Mouse (Mus musculus): Measurements from ENCODE around the gene Crygd. TPM values are rescaled to one million over a fixed set of nuclear protein-coding genes. Genes with fewer than 3 reads are reported as not detected.
"Not testable (repeated sequence)": the region's sequence is repeated elsewhere in the genome, so short reads cannot be mapped to it uniquely, and the experiment has no call there.

The Crygd gene
- polyA plus RNA-seq, 1 experiment from 2014 or later, result not detected

DNA sequence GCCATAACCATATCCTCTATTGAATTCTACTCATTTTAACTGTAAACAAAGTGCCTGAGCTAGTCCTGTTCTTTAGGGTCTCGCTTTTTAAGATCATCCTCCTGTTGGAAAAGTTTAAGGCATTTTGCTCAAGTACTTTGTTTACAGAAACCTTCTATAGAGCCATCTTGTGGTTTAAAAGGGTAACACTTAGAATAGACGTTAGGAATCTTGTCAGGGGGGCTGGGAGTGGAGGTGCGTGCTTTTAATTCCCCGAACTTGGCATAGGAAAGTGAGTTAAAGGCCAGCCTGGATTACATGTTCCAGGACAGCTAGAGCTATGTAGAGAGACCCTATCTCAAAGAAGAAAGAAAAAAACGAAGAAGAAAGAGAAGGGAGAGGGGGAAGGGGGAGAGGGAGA is 12.4 kb upstream of the Crygd start:
- ATAC-seq (replicated peaks; ENCODE audit: low FRiP score, low read depth), result no peak
- H3K4me2 ChIP-seq (ENCODE audit: low read length), result no peak overlapping the region
- no peaks in the 10 kb centered on the region for H3K27me3 ChIP-seq (ENCODE audit: insufficient read depth, low read length)
- no peaks in the 10 kb centered on the region for H3K36me3 ChIP-seq (ENCODE audit: insufficient read depth, low read length)
- no peak overlapping the region for H3K4me3 ChIP-seq (replicated peaks; ENCODE audit: low read depth, low read length)
- TF ChIP-seq CTCF (IDR thresholded peaks at IDR 0.05; ENCODE audit: low read depth), result peak; percentile 64
- H3K27ac ChIP-seq, result no peak overlapping the region
- H3K4me1 ChIP-seq (replicated peaks; ENCODE audit: insufficient read depth, low read length), result no peaks in the 10 kb centered on the region
- 15% methylated on average over 5 of the region's 5 CpGs for WGBS
- DNase-seq (ENCODE audit: low spot score), result peak; percentile 73
- H3K9me3 ChIP-seq (replicated peaks; ENCODE audit: low read length), result no peaks in the 10 kb centered on the region
- no peak overlapping the region for H3K9ac ChIP-seq (ENCODE audit: low read depth, low read length)

GRCm38 (mm10) chr1:65073589-65073988 is 10.3 kb upstream of the Crygd start, which contains the start of gene Crygc:
Gene Crygc, minus strand, starts transcription at chr1:65073689.
- ATAC-seq (replicated peaks; ENCODE audit: low FRiP score, low read depth) (no peak), DNase-seq (ENCODE audit: low spot score) (no peak)
- Histone ChIP-seq H3K9me3 (replicated peaks; ENCODE audit: low read length) (no peaks in the 10 kb centered on the region), H3K4me2 (ENCODE audit: low read length) (no peak within 1 kb of the TSS), H3K4me1 (replicated peaks; ENCODE audit: insufficient read depth, low read length) (no peaks in the 10 kb centered on the region), H3K9ac (ENCODE audit: low read depth, low read length) (no peak within 1 kb of the TSS), H3K36me3 (ENCODE audit: insufficient read depth, low read length) (no peaks in the 10 kb centered on the region), H3K27me3 (ENCODE audit: insufficient read depth, low read length) (no peaks in the 10 kb centered on the region), H3K27ac (no peak within 1 kb of the TSS), H3K4me3 (replicated peaks; ENCODE audit: low read depth, low read length) (no peak within 1 kb of the TSS)
- 78% methylated on average over 6 of the region's 6 CpGs for WGBS
- no peak for TF ChIP-seq CTCF (IDR thresholded peaks at IDR 0.05; ENCODE audit: low read depth)

DNA sequence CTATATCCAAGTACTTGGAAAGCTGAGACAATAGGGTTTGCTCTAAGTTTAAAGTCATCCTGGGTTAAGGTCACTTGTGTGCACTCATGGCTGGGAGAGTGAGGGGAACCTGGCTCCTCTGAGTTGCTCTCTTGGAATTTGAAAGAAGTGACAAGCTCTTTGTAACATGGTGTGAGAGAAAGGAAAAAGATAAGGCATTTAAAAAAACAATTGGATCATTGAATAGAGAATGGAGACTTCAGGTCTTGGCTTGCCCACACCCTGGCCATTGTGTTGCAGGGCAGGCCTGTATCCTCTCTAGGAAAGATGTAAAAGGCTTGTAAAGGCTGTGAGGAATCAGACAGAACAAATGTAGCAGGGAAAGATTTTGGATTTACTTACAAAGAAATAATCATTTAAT is 4.6 kb upstream of the Crygd start:
- Histone ChIP-seq H3K9ac (ENCODE audit: low read depth, low read length) (no peak overlapping the region), H3K4me1 (replicated peaks; ENCODE audit: insufficient read depth, low read length) (no peaks in the 10 kb centered on the region), H3K27me3 (ENCODE audit: insufficient read depth, low read length) (no peaks in the 10 kb centered on the region), H3K4me3 (replicated peaks; ENCODE audit: low read depth, low read length) (no peak overlapping the region), H3K36me3 (ENCODE audit: insufficient read depth, low read length) (no peaks in the 10 kb centered on the region), H3K9me3 (replicated peaks; ENCODE audit: low read length) (no peaks in the 10 kb centered on the region), H3K27ac (no peak overlapping the region), H3K4me2 (ENCODE audit: low read length) (no peak overlapping the region)
- no peak for TF ChIP-seq CTCF (IDR thresholded peaks at IDR 0.05; ENCODE audit: low read depth)
- DNase-seq (ENCODE audit: low spot score), result no peak
- no peak for ATAC-seq (replicated peaks; ENCODE audit: low FRiP score, low read depth)

DNA sequence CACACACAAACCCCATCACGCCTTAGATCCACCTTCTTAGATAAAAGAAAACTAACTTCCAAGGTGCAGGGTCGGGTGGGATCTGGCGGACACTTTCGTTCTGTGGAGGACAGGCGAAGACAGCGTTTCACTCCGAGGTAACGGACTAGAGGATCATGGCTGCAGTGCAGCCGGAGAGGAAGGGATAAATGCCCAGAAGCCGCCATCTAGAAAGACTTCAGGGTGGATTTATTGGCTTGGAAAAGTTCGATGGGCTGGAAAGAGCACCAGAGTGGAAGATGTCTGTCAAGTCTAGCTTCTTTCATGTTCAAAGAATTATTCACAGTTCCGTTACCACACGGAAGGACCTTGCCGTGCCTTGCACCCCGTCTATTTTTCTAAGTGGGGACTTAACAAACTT is 949 bp upstream of the Crygd start:
- no peak overlapping the region for H3K4me3 ChIP-seq (replicated peaks; ENCODE audit: low read depth, low read length)
- no peaks in the 10 kb centered on the region for H3K9me3 ChIP-seq (replicated peaks; ENCODE audit: low read length)
- 50% methylated on average over 15 of the region's 15 CpGs for WGBS
- no peaks in the 10 kb centered on the region for H3K27me3 ChIP-seq (ENCODE audit: insufficient read depth, low read length)
- no peak overlapping the region for H3K27ac ChIP-seq
- no peaks in the 10 kb centered on the region for H3K4me1 ChIP-seq (replicated peaks; ENCODE audit: insufficient read depth, low read length)
- ATAC-seq (replicated peaks; ENCODE audit: low FRiP score, low read depth), result no peak
- peak; percentile 1 for DNase-seq (ENCODE audit: low spot score)
- H3K4me2 ChIP-seq (ENCODE audit: low read length), result no peak overlapping the region
- TF ChIP-seq CTCF (IDR thresholded peaks at IDR 0.05; ENCODE audit: low read depth), result no peak
- no peak overlapping the region for H3K9ac ChIP-seq (ENCODE audit: low read depth, low read length)
- no peaks in the 10 kb centered on the region for H3K36me3 ChIP-seq (ENCODE audit: insufficient read depth, low read length)

DNA sequence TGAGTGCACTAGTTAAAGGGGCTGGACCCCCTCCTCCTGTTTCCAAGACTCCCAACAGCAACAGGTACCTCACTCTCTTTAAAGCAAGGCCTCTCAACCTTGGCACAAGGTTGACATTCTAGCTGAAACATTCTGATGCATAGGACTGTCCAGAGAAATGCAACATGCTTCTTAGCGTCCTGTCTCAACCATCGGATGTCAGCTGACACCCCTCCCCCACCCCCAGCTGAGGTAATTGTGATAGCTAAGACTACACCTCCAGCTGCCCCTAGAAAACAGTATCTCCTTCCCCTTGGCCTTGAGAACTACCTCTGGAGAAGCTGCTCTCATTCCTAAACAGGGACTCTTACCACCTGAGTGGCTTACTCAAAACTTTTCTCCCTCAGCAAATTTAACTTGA is 11.1 kb downstream of the Crygd start:
- no peaks in the 10 kb centered on the region for H3K27me3 ChIP-seq (ENCODE audit: insufficient read depth, low read length)
- no peak overlapping the region for H3K4me2 ChIP-seq (ENCODE audit: low read length)
- H3K9ac ChIP-seq (ENCODE audit: low read depth, low read length), result no peak overlapping the region
- no peak overlapping the region for H3K4me3 ChIP-seq (replicated peaks; ENCODE audit: low read depth, low read length)
- H3K9me3 ChIP-seq (replicated peaks; ENCODE audit: low read length), result no peaks in the 10 kb centered on the region
- DNase-seq (ENCODE audit: low spot score), result no peak
- no peak overlapping the region for H3K27ac ChIP-seq
- H3K36me3 ChIP-seq (ENCODE audit: insufficient read depth, low read length), result no peaks in the 10 kb centered on the region
- WGBS, result 24% methylated on average over 2 of the region's 2 CpGs
- no peaks in the 10 kb centered on the region for H3K4me1 ChIP-seq (replicated peaks; ENCODE audit: insufficient read depth, low read length)
- ATAC-seq (replicated peaks; ENCODE audit: low FRiP score, low read depth), result no peak
- no peak for TF ChIP-seq CTCF (IDR thresholded peaks at IDR 0.05; ENCODE audit: low read depth)

DNA sequence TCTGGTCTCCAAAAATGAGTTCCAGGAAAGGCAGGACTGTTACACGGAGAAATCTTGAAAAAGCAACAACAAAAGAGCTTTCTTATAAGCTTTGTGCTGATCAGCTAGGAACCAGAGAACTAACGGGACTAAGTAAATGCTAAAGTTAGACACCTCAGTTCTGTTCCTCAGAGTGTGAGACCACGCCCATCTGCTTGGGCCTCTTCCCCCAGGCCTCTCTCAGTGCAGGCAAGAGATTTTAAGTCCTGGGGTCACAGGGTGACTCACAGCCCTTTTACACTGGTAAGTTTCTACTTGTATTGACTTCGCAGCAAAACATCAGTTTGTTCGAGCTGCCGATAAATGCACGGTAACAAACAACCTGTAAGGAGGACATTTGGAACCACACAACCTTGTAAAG is 11.6 kb downstream of the Crygd start:
- Histone ChIP-seq H3K27ac (no peak overlapping the region), H3K4me1 (replicated peaks; ENCODE audit: insufficient read depth, low read length) (no peaks in the 10 kb centered on the region), H3K4me2 (ENCODE audit: low read length) (no peak overlapping the region), H3K27me3 (ENCODE audit: insufficient read depth, low read length) (no peaks in the 10 kb centered on the region), H3K9ac (ENCODE audit: low read depth, low read length) (no peak overlapping the region), H3K4me3 (replicated peaks; ENCODE audit: low read depth, low read length) (no peak overlapping the region), H3K9me3 (replicated peaks; ENCODE audit: low read length) (no peaks in the 10 kb centered on the region), H3K36me3 (ENCODE audit: insufficient read depth, low read length) (no peaks in the 10 kb centered on the region)
- 66% methylated on average over 7 of the region's 7 CpGs for WGBS
- DNase-seq (ENCODE audit: low spot score) (no peak), ATAC-seq (replicated peaks; ENCODE audit: low FRiP score, low read depth) (no peak)
- TF ChIP-seq CTCF (IDR thresholded peaks at IDR 0.05; ENCODE audit: low read depth), result no peak

GRCm38 (mm10) chr1:65050952-65051351 is 12.3 kb downstream of the Crygd start, which contains the start of gene Cryge:
Gene Cryge, minus strand, starts transcription at chr1:65051149.
- not testable (repeated sequence) for H3K4me3 ChIP-seq (replicated peaks; ENCODE audit: low read depth, low read length); H3K4me1 ChIP-seq (replicated peaks; ENCODE audit: insufficient read depth, low read length); H3K36me3 ChIP-seq (ENCODE audit: insufficient read depth, low read length); H3K4me2 ChIP-seq (ENCODE audit: low read length); ATAC-seq (replicated peaks; ENCODE audit: low FRiP score, low read depth); H3K27ac ChIP-seq; H3K9me3 ChIP-seq (replicated peaks; ENCODE audit: low read length); H3K27me3 ChIP-seq (ENCODE audit: insufficient read depth, low read length); DNase-seq (ENCODE audit: low spot score); H3K9ac ChIP-seq (ENCODE audit: low read depth, low read length)
- 59% methylated on average over 10 of the region's 12 CpGs for WGBS

All from kidney, postnatal 0 days (tissue).